Mouse (Mus musculus): ENCODE results near the gene Micall2. TPM values are rescaled to one million over a fixed set of nuclear protein-coding genes. Genes with fewer than 3 reads are reported as not detected.

Micall2 gene
- polyA plus RNA-seq, 1 experiment from 2014 or later, result 14.7 TPM

GRCm38 (mm10) chr5:139694292-139694988 lies 41.7 kb downstream of the Micall2 start:
- Histone ChIP-seq H3K4me3 (ENCODE audit: low read depth, low read length) (no peak overlapping the region), H3K27ac (ENCODE audit: low read length) (no peak overlapping the region), H3K27me3 (ENCODE audit: control insufficient read depth, insufficient read depth, low read depth, low read length) (no peaks in the 10 kb centered on the region; the same call in 1 of the 2 replicates), H3K4me1 (ENCODE audit: control insufficient read depth, insufficient read depth, low read length) (peaks cover 7% of the 10 kb centered on the region), H3K4me2 (ENCODE audit: low read length) (peak overlapping the region; percentile 34; the same call in 1 of the 2 replicates), H3K9me3 (replicated peaks; ENCODE audit: control insufficient read depth, low read length, poor library complexity, severe bottlenecking) (no peaks in the 10 kb centered on the region), H3K9ac (ENCODE audit: low read depth, low read length) (0 out of 2 replicates have a peak overlapping the region, but pooled peaks have one; percentile 30), H3K36me3 (ENCODE audit: control insufficient read depth, insufficient read depth, low read length) (no peaks in the 10 kb centered on the region)
- 50% methylated on average over 16 of the region's 16 CpGs for WGBS
- no peak for ATAC-seq

GRCm38 (mm10) chr5:139690791-139691190 lies 45.3 kb downstream of the Micall2 start:
- Histone ChIP-seq H3K4me2 (ENCODE audit: low read length) (no peak overlapping the region), H3K4me3 (ENCODE audit: low read depth, low read length) (no peak overlapping the region), H3K27ac (ENCODE audit: low read length) (no peak overlapping the region), H3K27me3 (ENCODE audit: control insufficient read depth, insufficient read depth, low read depth, low read length) (no peaks in the 10 kb centered on the region), H3K9me3 (replicated peaks; ENCODE audit: control insufficient read depth, low read length, poor library complexity, severe bottlenecking) (no peaks in the 10 kb centered on the region), H3K36me3 (ENCODE audit: control insufficient read depth, insufficient read depth, low read length) (no peaks in the 10 kb centered on the region), H3K9ac (ENCODE audit: low read depth, low read length) (no peak overlapping the region), H3K4me1 (ENCODE audit: control insufficient read depth, insufficient read depth, low read length) (peaks cover 7% of the 10 kb centered on the region)
- no peak for ATAC-seq
- 80% methylated on average over 9 of the region's 9 CpGs for WGBS

GRCm38 (mm10) chr5:139688356-139688755 lies 47.8 kb downstream of the Micall2 start:
- Histone ChIP-seq H3K36me3 (ENCODE audit: control insufficient read depth, insufficient read depth, low read length) (no peaks in the 10 kb centered on the region), H3K27ac (ENCODE audit: low read length) (no peak overlapping the region), H3K4me2 (ENCODE audit: low read length) (no peak overlapping the region), H3K4me1 (ENCODE audit: control insufficient read depth, insufficient read depth, low read length) (no peaks in the 10 kb centered on the region), H3K9me3 (replicated peaks; ENCODE audit: control insufficient read depth, low read length, poor library complexity, severe bottlenecking) (no peaks in the 10 kb centered on the region), H3K4me3 (ENCODE audit: low read depth, low read length) (no peak overlapping the region), H3K27me3 (ENCODE audit: control insufficient read depth, insufficient read depth, low read depth, low read length) (0 out of 2 replicates have a peak, but pooled peaks cover 3% of the 10 kb centered on the region), H3K9ac (ENCODE audit: low read depth, low read length) (no peak overlapping the region)
- ATAC-seq, result no peak
- 80% methylated on average over 12 of the region's 12 CpGs for WGBS

GRCm38 (mm10) chr5:139687646-139688045 lies 48.5 kb downstream of the Micall2 start:
- Histone ChIP-seq H3K27ac (ENCODE audit: low read length) (no peak overlapping the region), H3K27me3 (ENCODE audit: control insufficient read depth, insufficient read depth, low read depth, low read length) (0 out of 2 replicates have a peak, but pooled peaks cover 3% of the 10 kb centered on the region), H3K36me3 (ENCODE audit: control insufficient read depth, insufficient read depth, low read length) (no peaks in the 10 kb centered on the region), H3K4me2 (ENCODE audit: low read length) (no peak overlapping the region), H3K4me3 (ENCODE audit: low read depth, low read length) (no peak overlapping the region), H3K4me1 (ENCODE audit: control insufficient read depth, insufficient read depth, low read length) (peaks cover 2% of the 10 kb centered on the region), H3K9me3 (replicated peaks; ENCODE audit: control insufficient read depth, low read length, poor library complexity, severe bottlenecking) (no peaks in the 10 kb centered on the region), H3K9ac (ENCODE audit: low read depth, low read length) (no peak overlapping the region)
- no peak for ATAC-seq
- WGBS, result 9% methylated on average over 13 of the region's 13 CpGs

GRCm38 (mm10) chr5:139686530-139687249 lies 49.4 kb downstream of the Micall2 start:
- WGBS, result 25% methylated on average over 21 of the region's 21 CpGs

GRCm38 (mm10) chr5:139683228-139683627 lies 52.9 kb downstream of the Micall2 start:
- H3K27ac ChIP-seq (ENCODE audit: low read length), result no peak overlapping the region
- H3K36me3 ChIP-seq (ENCODE audit: control insufficient read depth, insufficient read depth, low read length), result no peaks in the 10 kb centered on the region
- H3K4me1 ChIP-seq (ENCODE audit: control insufficient read depth, insufficient read depth, low read length), result peaks cover 13% of the 10 kb centered on the region
- no peak overlapping the region for H3K4me3 ChIP-seq (ENCODE audit: low read depth, low read length)
- H3K9ac ChIP-seq (ENCODE audit: low read depth, low read length), result no peak overlapping the region
- no peaks in the 10 kb centered on the region for H3K9me3 ChIP-seq (replicated peaks; ENCODE audit: control insufficient read depth, low read length, poor library complexity, severe bottlenecking)
- 3% methylated on average over 2 of the region's 2 CpGs for WGBS
- H3K4me2 ChIP-seq (ENCODE audit: low read length), result no peak overlapping the region
- no peak for ATAC-seq
- H3K27me3 ChIP-seq (ENCODE audit: control insufficient read depth, insufficient read depth, low read depth, low read length), result 0 out of 2 replicates have a peak, but pooled peaks cover 3% of the 10 kb centered on the region

More at GRCm38 (mm10) chr5:139686530-139687249, 49.4 kb downstream of the Micall2 start:
- Histone ChIP-seq H3K4me2 (ENCODE audit: low read length) (no peak overlapping the region), H3K9ac (ENCODE audit: low read depth, low read length) (no peak overlapping the region), H3K4me1 (ENCODE audit: control insufficient read depth, insufficient read depth, low read length) (peaks cover 9% of the 10 kb centered on the region), H3K9me3 (replicated peaks; ENCODE audit: control insufficient read depth, low read length, poor library complexity, severe bottlenecking) (no peaks in the 10 kb centered on the region), H3K27ac (ENCODE audit: low read length) (no peak overlapping the region), H3K36me3 (ENCODE audit: control insufficient read depth, insufficient read depth, low read length) (no peaks in the 10 kb centered on the region), H3K27me3 (ENCODE audit: control insufficient read depth, insufficient read depth, low read depth, low read length) (0 out of 2 replicates have a peak, but pooled peaks cover 3% of the 10 kb centered on the region), H3K4me3 (ENCODE audit: low read depth, low read length) (no peak overlapping the region)
- peak; percentile 49 for ATAC-seq

GRCm38 (mm10) chr5:139682631-139682977 lies 53.5 kb downstream of the Micall2 start:
- 0 out of 2 replicates have a peak, but pooled peaks cover 3% of the 10 kb centered on the region for H3K27me3 ChIP-seq (ENCODE audit: control insufficient read depth, insufficient read depth, low read depth, low read length)
- peak overlapping the region; percentile 7 for H3K4me2 ChIP-seq (ENCODE audit: low read length)

GRCm38 (mm10) chr5:139681832-139682630 lies 54.1 kb downstream of the Micall2 start:
- Histone ChIP-seq H3K4me2 (ENCODE audit: low read length) (peak overlapping the region; percentile 7), H3K4me1 (ENCODE audit: control insufficient read depth, insufficient read depth, low read length) (peaks cover 13% of the 10 kb centered on the region), H3K36me3 (ENCODE audit: control insufficient read depth, insufficient read depth, low read length) (no peaks in the 10 kb centered on the region), H3K27ac (ENCODE audit: low read length) (peak overlapping the region; percentile 73), H3K4me3 (ENCODE audit: low read depth, low read length) (no peak overlapping the region), H3K27me3 (ENCODE audit: control insufficient read depth, insufficient read depth, low read depth, low read length) (0 out of 2 replicates have a peak, but pooled peaks cover 3% of the 10 kb centered on the region), H3K9me3 (replicated peaks; ENCODE audit: control insufficient read depth, low read length, poor library complexity, severe bottlenecking) (no peaks in the 10 kb centered on the region), H3K9ac (ENCODE audit: low read depth, low read length) (peak overlapping the region; percentile 39; the same call in 1 of the 2 replicates)
- 2% methylated on average over 20 of the region's 20 CpGs for WGBS
- peak; percentile 66 for ATAC-seq

More at GRCm38 (mm10) chr5:139682631-139682977, 53.5 kb downstream of the Micall2 start:
- no peaks in the 10 kb centered on the region for H3K9me3 ChIP-seq (replicated peaks; ENCODE audit: control insufficient read depth, low read length, poor library complexity, severe bottlenecking)
- no peaks in the 10 kb centered on the region for H3K36me3 ChIP-seq (ENCODE audit: control insufficient read depth, insufficient read depth, low read length)
- 4% methylated on average over 7 of the region's 7 CpGs for WGBS
- H3K9ac ChIP-seq (ENCODE audit: low read depth, low read length), result no peak overlapping the region
- peaks cover 13% of the 10 kb centered on the region for H3K4me1 ChIP-seq (ENCODE audit: control insufficient read depth, insufficient read depth, low read length)
- H3K4me3 ChIP-seq (ENCODE audit: low read depth, low read length), result no peak overlapping the region
- peak; percentile 46 for ATAC-seq
- peak overlapping the region; percentile 73 for H3K27ac ChIP-seq (ENCODE audit: low read length)
